Mouse (Mus musculus) ES-CJ7 (cell line): ENCODE results near the gene Cenpb.
A peak's percentile ranks its signal among the peaks of the same experiment; 100 is the strongest.

ENCODE experiments used
- DNase-seq: peaks from one replicate; pipeline ENCODE4 v3.0.0; 2011; ENCODE audit warnings: low read depth, low spot score

The Cenpb gene

GRCm38 (mm10) chr2:131167984-131168383 is 11.9 kb downstream of the Cenpb start:
- peak; percentile 68 for DNase-seq

- DNase-seq, result no peak
These were observed 13.7 kb downstream of the Cenpb start for GRCm38 (mm10) chr2:131166172-131166571.

GRCm38 (mm10) chr2:131163924-131164323 is 15.9 kb downstream of the Cenpb start:
- no peak for DNase-seq

GRCm38 (mm10) chr2:131160671-131161111 is 19.2 kb downstream of the Cenpb start:
- DNase-seq, result no peak

GRCm38 (mm10) chr2:131159938-131160581 is 19.8 kb downstream of the Cenpb start, which contains the start of gene 1700037H04Rik:
1700037H04Rik (minus strand) TSS chr2:131160081.
- DNase-seq, result peak; percentile 100

- DNase-seq, result no peak
These were observed 20.4 kb downstream of the Cenpb start for GRCm38 (mm10) chr2:131159491-131159910.

GRCm38 (mm10) chr2:131156987-131157386 is 22.9 kb downstream of the Cenpb start:
- no peak for DNase-seq

- no peak for DNase-seq
These were observed 25.8 kb downstream of the Cenpb start for GRCm38 (mm10) chr2:131154036-131154435.

GRCm38 (mm10) chr2:131152166-131152730 is 27.6 kb downstream of the Cenpb start:
- DNase-seq, result peak; percentile 94

- no peak for DNase-seq
These were observed 30.7 kb downstream of the Cenpb start for GRCm38 (mm10) chr2:131149254-131149578.

- DNase-seq, result no peak
These were observed 31.3 kb downstream of the Cenpb start for GRCm38 (mm10) chr2:131148353-131149253.

- no peak for DNase-seq
These were observed 32.9 kb downstream of the Cenpb start for GRCm38 (mm10) chr2:131147043-131147365.

GRCm38 (mm10) chr2:131146193-131147042 is 33.4 kb downstream of the Cenpb start:
- DNase-seq, result no peak

- no peak for DNase-seq
These were observed 34.3 kb downstream of the Cenpb start for GRCm38 (mm10) chr2:131145536-131145935.

GRCm38 (mm10) chr2:131145121-131145520 is 34.7 kb downstream of the Cenpb start:
- peak; percentile 46 for DNase-seq

- DNase-seq, result no peak
These were observed 36.7 kb downstream of the Cenpb start for GRCm38 (mm10) chr2:131143007-131143780.

GRCm38 (mm10) chr2:131142592-131142991 is 37.3 kb downstream of the Cenpb start:
- DNase-seq, result peak; percentile 93

GRCm38 (mm10) chr2:131141336-131141986 is 38.4 kb downstream of the Cenpb start:
- no peak for DNase-seq

- DNase-seq, result no peak
These were observed 39.3 kb downstream of the Cenpb start for GRCm38 (mm10) chr2:131140533-131140905.

- no peak for DNase-seq
These were observed 39.9 kb downstream of the Cenpb start for GRCm38 (mm10) chr2:131139886-131140532.
